In genomic region chr7:25786974-25787373, GRCm38 (mm10) we compare ENCODE assay signal across 8 mouse cellular contexts. TPM values are rescaled to one million over a fixed set of nuclear protein-coding genes. Genes with fewer than 3 reads are reported as not detected.
DNase-seq lines count a peak whose midpoint lies in the region; ATAC-seq and TF ChIP-seq lines count a peak whose summit lies in the region.

No protein-coding gene starts in this region.

- no peaks in the 10 kb centered on the region for H3K27me3 ChIP-seq in lung, embryonic 15.5 days
- H3K27me3 ChIP-seq in hindbrain, embryonic 16.5 days (replicated peaks; ENCODE audit: control insufficient read depth, insufficient read depth, low read length): no peaks in the 10 kb centered on the region; the same call in 1 of the 2 replicates
- no peaks in the 10 kb centered on the region for H3K27me3 ChIP-seq in myocyte (ENCODE audit: control insufficient read depth, insufficient read depth, insufficient read length)

- no peak for ATAC-seq in lung, embryonic 15.5 days (ENCODE audit: borderline replicate concordance, extremely low read depth, low FRiP score, low TSS enrichment)
- no peak for ATAC-seq in hindbrain, embryonic 16.5 days

- peak overlapping the region; percentile 22; the same call in 1 of the 2 replicates for H3K9ac ChIP-seq in lung, embryonic 15.5 days
- H3K9ac ChIP-seq in hindbrain, embryonic 16.5 days (ENCODE audit: low read depth, low read length): no peak overlapping the region

- H3K27ac ChIP-seq in gastrocnemius, adult 2 months: peak overlapping the region; percentile 90
- H3K27ac ChIP-seq in lung, embryonic 15.5 days: no peak overlapping the region
- H3K27ac ChIP-seq in hindbrain, embryonic 16.5 days (ENCODE audit: low read depth, low read length): no peak overlapping the region

- TF ChIP-seq CTCF in gastrocnemius, adult 2 months (IDR thresholded peaks at IDR 0.05): no peak

- H3ac ChIP-seq in myocyte (ENCODE audit: control insufficient read depth, insufficient read length): no peak overlapping the region

- no peaks in the 10 kb centered on the region for H3K36me3 ChIP-seq in lung, embryonic 15.5 days
- no peaks in the 10 kb centered on the region for H3K36me3 ChIP-seq in hindbrain, embryonic 16.5 days (ENCODE audit: control insufficient read depth, insufficient read depth, low read length)
- H3K36me3 ChIP-seq in myocyte (ENCODE audit: control insufficient read depth, insufficient read depth): no peaks in the 10 kb centered on the region

- WGBS in lung, embryonic 15.5 days: 58% methylated on average over 4 of the region's 4 CpGs
- WGBS in hindbrain, embryonic 16.5 days: 78% methylated on average over 4 of the region's 4 CpGs

- peaks cover 42% of the 10 kb centered on the region for H3K4me1 ChIP-seq in lung, embryonic 15.5 days
- peaks cover 10% of the 10 kb centered on the region for H3K4me1 ChIP-seq in hindbrain, embryonic 16.5 days (ENCODE audit: control insufficient read depth, insufficient read depth, low read depth, low read length)

- H3K4me3 ChIP-seq in gastrocnemius, adult 2 months: peak overlapping the region; percentile 79
- H3K4me3 ChIP-seq in lung, embryonic 15.5 days: peak overlapping the region; percentile 59
- H3K4me3 ChIP-seq in hindbrain, embryonic 16.5 days (ENCODE audit: low read length): no peak overlapping the region; the same call in 1 of the 2 replicates
- peak overlapping the region; percentile 73 for H3K4me3 ChIP-seq in myocyte

- TF ChIP-seq POLR2A in myocyte (IDR thresholded peaks at IDR 0.05; ENCODE audit: insufficient read length, low read depth): no peak

- intact Hi-C loops in gastrocnemius, adult 2 months (cut with DNase I): no loop called here
- intact Hi-C loops in gastrocnemius, postnatal 14 days (cut with DNase I; ENCODE audit: low total_unique reads): no loop called here

- H3K79me2 ChIP-seq in myocyte (ENCODE audit: control insufficient read depth, insufficient read depth): peaks cover 32% of the 10 kb centered on the region

- H3K9me3 ChIP-seq in lung, embryonic 15.5 days: no peaks in the 10 kb centered on the region
- no peaks in the 10 kb centered on the region for H3K9me3 ChIP-seq in hindbrain, embryonic 16.5 days (ENCODE audit: control insufficient read depth, low read length)

- H3K4me2 ChIP-seq in lung, embryonic 15.5 days: peak overlapping the region; percentile 87
- H3K4me2 ChIP-seq in hindbrain, embryonic 16.5 days (ENCODE audit: low read length): peak overlapping the region; percentile 73
- peak overlapping the region; percentile 78 for H3K4me2 ChIP-seq in myocyte (ENCODE audit: low read depth)

- no peak for DNase-seq in gastrocnemius, adult 2 months
- no peak for DNase-seq in gastrocnemius, postnatal 14 days
- no peak for DNase-seq in lung, postnatal 10 days
- no peak for DNase-seq in thymus, postnatal 0 days (ENCODE audit: low spot score)
- no peak for DNase-seq in adrenal gland, postnatal 14 days

TF ChIP-seq in myocyte, 11 proteins besides CTCF, POLR2A, EP300 and RAD21:
- TF ChIP-seq USF1 (IDR thresholded peaks at IDR 0.05; ENCODE audit: low read depth) (peak; percentile 57), CEBPB (IDR thresholded peaks at IDR 0.05; ENCODE audit: insufficient read depth, poor library complexity, severe bottlenecking) (no peak), MYOD1 (IDR thresholded peaks at IDR 0.05; ENCODE audit: control insufficient read depth in 1 of 3, insufficient read length in 2 of 3, low read depth in 2 of 3) (peak in 2 of 3 experiments; percentile 2 to 5)
TF ChIP-seq in myocyte: peak in this region for 2.

RNA-seq across cellular contexts. Expression of gene Axl, which starts 1.5 kb away (rescaled TPM):
- total RNA-seq in gastrocnemius, adult 2 months (2021): 10 to 100 TPM; 39.9 to 48.6 TPM
- 10 to 100 TPM; 68.6 to 82.2 TPM for total RNA-seq in gastrocnemius, postnatal 14 days (2021)
- 53.7 and 56.5 TPM in 2 replicates for polyA plus RNA-seq in lung, embryonic 15.5 days (2015; fragmentation: Nextera tagmentation; extraction: Ambion mirVana)
- 18.1 and 25.5 TPM in 2 replicates for polyA plus RNA-seq in hindbrain, embryonic 16.5 days (2015; fragmentation: Nextera tagmentation; extraction: Ambion mirVana)
- 112 TPM for polyA plus RNA-seq in myocyte (2012; fragmentation: generic; extraction: Trizol)
- 26.9 and 29.4 TPM in 2 replicates for polyA plus RNA-seq in thymus, postnatal 0 days (2015; fragmentation: Nextera tagmentation; extraction: Ambion mirVana)
- total RNA-seq in adrenal gland, postnatal 14 days (2021): 44.8 and 57.9 TPM in 2 replicates

RNA-seq across cellular contexts. Expression of gene Cyp2s1, which starts 29.7 kb away (rescaled TPM):
- under 1 TPM; 0.10 to 0.56 TPM for total RNA-seq in gastrocnemius, adult 2 months (2021)
- total RNA-seq in gastrocnemius, postnatal 14 days (2021): under 1 TPM; 0.16 to 0.43 TPM
- 10.7 and 11.4 TPM in 2 replicates for polyA plus RNA-seq in lung, embryonic 15.5 days (2015; fragmentation: Nextera tagmentation; extraction: Ambion mirVana)
- polyA plus RNA-seq in hindbrain, embryonic 16.5 days (2015; fragmentation: Nextera tagmentation; extraction: Ambion mirVana): 4.1 and 4.6 TPM in 2 replicates
- 0.05 TPM for polyA plus RNA-seq in myocyte (2012; fragmentation: generic; extraction: Trizol)
- polyA plus RNA-seq in thymus, postnatal 0 days (2015; fragmentation: Nextera tagmentation; extraction: Ambion mirVana): 0.51 and 0.54 TPM in 2 replicates
- total RNA-seq in adrenal gland, postnatal 14 days (2021): 2.9 and 3.3 TPM in 2 replicates

RNA-seq across cellular contexts. Expression of gene Hnrnpul1, which starts 32.4 kb away (rescaled TPM):
- 10 to 100 TPM; 66.3 to 72.8 TPM for total RNA-seq in gastrocnemius, adult 2 months (2021)
- total RNA-seq in gastrocnemius, postnatal 14 days (2021): 10 to 100 TPM; 67.9 to 69.5 TPM
- 56.9 and 58.5 TPM in 2 replicates for polyA plus RNA-seq in lung, embryonic 15.5 days (2015; fragmentation: Nextera tagmentation; extraction: Ambion mirVana)
- 32.3 and 37.6 TPM in 2 replicates for polyA plus RNA-seq in hindbrain, embryonic 16.5 days (2015; fragmentation: Nextera tagmentation; extraction: Ambion mirVana)
- 76.2 TPM for polyA plus RNA-seq in myocyte (2012; fragmentation: generic; extraction: Trizol)
- 64.9 and 66.2 TPM in 2 replicates for polyA plus RNA-seq in thymus, postnatal 0 days (2015; fragmentation: Nextera tagmentation; extraction: Ambion mirVana)
- total RNA-seq in adrenal gland, postnatal 14 days (2021): 119 and 130 TPM in 2 replicates
